Mouse (Mus musculus) CD4-positive naive resting alpha-beta T cell, adult 76 days (primary cell): ENCODE measurements around the gene Olfr481. TPM values are rescaled to one million over a fixed set of nuclear protein-coding genes. Genes with fewer than 3 reads are reported as not detected.

Experiments
- total RNA-seq: library from RNA; stranded (reverse); gene quantifications from one replicate; pipeline ENCODE4 v1.2.4, GENCODE M21; 2023

Olfr481 gene
- not detected for total RNA-seq

DNA sequence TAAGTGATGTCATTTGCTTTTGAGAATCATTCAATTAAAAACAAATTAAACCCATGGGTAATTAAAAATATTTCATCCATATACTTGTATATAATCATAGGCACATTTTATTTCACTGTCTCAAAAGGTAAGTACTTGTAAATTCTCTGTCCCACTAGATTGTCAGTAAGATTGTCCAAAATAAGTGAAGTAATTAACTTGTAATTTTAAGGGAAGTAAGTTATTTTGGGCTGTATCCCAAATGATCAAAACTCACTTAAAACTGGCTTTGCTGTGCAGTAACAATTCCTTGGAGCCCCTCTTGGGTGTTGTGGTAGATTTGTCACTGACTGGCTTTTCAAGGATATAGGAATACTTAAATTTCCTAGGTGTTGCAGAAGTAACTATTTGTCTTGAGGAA is at the start of gene Olfr481:
Gene Olfr481 (plus strand): TSS at position 301 of the 400 bp plus-strand sequence.

DNA sequence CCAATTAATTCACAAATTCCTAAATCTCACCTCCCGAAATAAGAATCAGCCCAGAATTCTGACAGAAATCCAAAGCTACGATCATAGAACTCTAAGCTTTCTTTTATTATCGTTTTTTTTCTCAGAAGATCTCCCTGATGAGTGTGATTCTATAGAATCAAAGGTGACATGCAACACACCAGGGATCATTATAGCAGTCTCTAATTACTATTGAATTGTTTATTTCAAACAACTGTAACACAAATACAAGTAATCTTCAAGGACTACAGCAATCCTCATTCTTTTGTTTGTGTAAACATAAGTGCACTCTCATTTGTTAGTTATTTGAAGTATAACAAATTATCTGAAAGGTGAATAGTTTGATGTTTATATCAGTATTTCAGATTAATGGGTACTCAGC is 45.8 kb upstream of the Olfr481 start, which contains the start of gene Olfr478:
Gene Olfr478 (minus strand): TSS at position 101 of the 400 bp plus-strand sequence.

GRCm38 (mm10) chr7:108050393-108050792 is 29.3 kb upstream of the Olfr481 start, which contains the start of gene Olfr479:
Gene Olfr479, plus strand, starts transcription at chr7:108050693.

DNA sequence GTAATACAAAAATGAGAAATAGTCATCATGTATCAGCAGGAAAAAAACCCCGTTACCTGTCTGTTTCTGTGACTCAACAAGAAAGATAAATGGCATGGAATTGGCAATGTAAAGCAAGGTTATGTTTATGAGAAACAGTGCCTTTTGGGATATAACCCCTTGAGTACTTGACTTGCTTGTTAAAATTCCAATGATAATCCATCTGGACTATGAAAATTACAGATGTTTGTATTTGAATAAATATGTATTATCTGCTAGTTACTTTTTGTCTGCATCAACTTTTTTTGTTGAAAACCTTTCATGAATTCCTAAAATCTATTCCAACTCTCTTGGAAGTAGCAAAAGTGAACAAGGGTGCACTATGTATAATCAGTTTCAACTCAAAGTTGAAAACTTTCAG is 12.4 kb upstream of the Olfr481 start, which contains the start of gene Olfr480:
Gene Olfr480 (minus strand): TSS at position 101 of the 400 bp plus-strand sequence.

GRCm38 (mm10) chr7:108097486-108097885 is 17.8 kb downstream of the Olfr481 start, which contains the start of gene Olfr482:
Gene Olfr482, minus strand, starts transcription at chr7:108097586.

DNA sequence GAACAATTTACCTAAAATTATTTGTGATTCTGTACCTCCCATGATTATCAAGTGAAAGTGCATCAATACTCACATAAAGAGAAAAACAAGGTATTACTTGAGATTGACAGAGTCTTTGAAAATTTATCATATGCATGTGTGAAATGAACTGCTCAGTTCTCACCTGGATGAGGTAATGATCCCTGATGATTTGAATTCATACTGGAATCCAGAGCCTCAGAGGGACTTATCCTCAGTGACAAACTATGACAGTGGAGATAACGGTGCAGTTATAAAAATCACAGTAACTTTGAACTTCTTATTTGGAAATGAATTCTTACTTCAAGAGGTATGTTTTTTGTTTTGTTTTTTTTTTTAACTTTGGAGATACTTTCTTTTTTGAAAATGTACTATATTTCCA is 20.9 kb downstream of the Olfr481 start, which contains the start of gene Olfr483:
Gene Olfr483 (plus strand): TSS at position 301 of the 400 bp plus-strand sequence.

GRCm38 (mm10) chr7:108127349-108127748 is 47.7 kb downstream of the Olfr481 start, which contains the start of gene Olfr484:
Gene Olfr484, minus strand, starts transcription at chr7:108127449.

Other genes with a start within 250 kb of the Olfr481 start
- gene Olfr470, start 232.4 kb upstream of the Olfr481 start, total RNA-seq, result not detected
- 0.09 TPM for gene Olfr472, start 182.0 kb upstream of the Olfr481 start, total RNA-seq
- gene Olfr473, start 149.4 kb upstream of the Olfr481 start, total RNA-seq, result not detected
- gene Olfr474, start 125.2 kb upstream of the Olfr481 start, total RNA-seq, result not detected
- gene Olfr476, start 115.1 kb upstream of the Olfr481 start, total RNA-seq, result not detected
- not detected for gene Olfr477, start 93.2 kb upstream of the Olfr481 start, total RNA-seq
- not detected for gene Olfr478, start 45.9 kb upstream of the Olfr481 start, total RNA-seq
- not detected for gene Olfr479, start 29.2 kb upstream of the Olfr481 start, total RNA-seq
- gene Olfr480, start 12.5 kb upstream of the Olfr481 start, total RNA-seq, result not detected
- 2.1 TPM for gene Olfr482, start 17.7 kb downstream of the Olfr481 start, total RNA-seq
- gene Olfr483, start 21.0 kb downstream of the Olfr481 start, total RNA-seq, result not detected
- not detected for gene Olfr484, start 47.6 kb downstream of the Olfr481 start, total RNA-seq
- gene Olfr485, start 80.0 kb downstream of the Olfr481 start, total RNA-seq, result not detected
- gene Olfr486, start 92.9 kb downstream of the Olfr481 start, total RNA-seq, result not detected
- not detected for gene Olfr487, start 134.8 kb downstream of the Olfr481 start, total RNA-seq
- not detected for gene Olfr488, start 178.5 kb downstream of the Olfr481 start, total RNA-seq
- gene Olfr490, start 209.1 kb downstream of the Olfr481 start, total RNA-seq, result not detected
- not detected for gene Olfr491, start 233.6 kb downstream of the Olfr481 start, total RNA-seq
- not detected for gene Olfr492, start 243.8 kb downstream of the Olfr481 start, total RNA-seq